Mouse (Mus musculus) gastrocnemius, postnatal 4 days (tissue): ENCODE measurements at regions not wholly inside any gene's neighbourhood (a gene's known extent, or its start where the extent isn't known, plus 50 kb on each side); places are given as distances from the start of the nearest gene placed in this dataset.

Experiments used
- DNase-seq, 2 experiments: peaks; one replicate each; pipeline ENCODE4 v3.0.0; 2021 to 2022; ENCODE audit warnings: low spot score in 2 of 2, mixed read lengths in 2 of 2

DNA sequence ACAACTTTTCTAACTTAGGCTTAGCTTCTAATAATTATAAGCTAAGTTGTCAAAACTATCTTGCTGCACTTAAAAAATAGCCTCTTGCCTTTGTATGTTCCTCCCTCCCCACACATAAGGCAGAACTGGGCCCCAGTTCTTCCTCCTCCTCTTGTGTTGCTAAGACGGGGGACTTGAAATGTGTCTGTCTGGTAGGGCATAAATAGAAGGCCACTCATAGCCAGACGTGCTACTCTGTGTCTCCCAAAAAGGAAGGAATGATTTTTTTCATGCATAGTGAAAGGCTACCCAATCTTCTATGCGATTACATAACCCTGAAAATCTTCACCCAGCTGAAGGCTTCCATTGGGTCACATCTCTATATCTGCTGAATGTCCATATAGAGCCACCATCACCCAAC, 183.5 kb downstream of the Hsfy2 start:
- DNase-seq, result no peak

DNA sequence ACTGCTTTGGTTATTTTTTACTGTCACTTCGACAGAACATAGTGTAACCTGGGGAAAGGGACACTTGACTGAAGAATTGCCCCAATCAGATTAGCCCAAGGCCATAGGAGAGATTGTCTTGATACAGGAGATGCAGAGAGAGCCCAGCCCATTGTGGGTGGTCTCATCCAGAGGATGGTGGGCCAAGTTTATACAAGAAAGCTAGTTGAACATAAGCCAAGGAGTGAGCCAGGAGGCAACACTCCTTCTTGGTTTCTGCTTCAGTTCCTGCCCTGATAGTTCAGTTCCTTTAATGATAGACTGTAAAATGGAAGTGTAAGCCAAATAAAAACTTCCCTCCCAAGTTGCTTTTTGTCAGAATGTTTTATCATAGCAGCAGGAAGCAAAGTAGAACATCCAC, 194.4 kb downstream of the Hsfy2 start:
- DNase-seq, result no peak

DNA sequence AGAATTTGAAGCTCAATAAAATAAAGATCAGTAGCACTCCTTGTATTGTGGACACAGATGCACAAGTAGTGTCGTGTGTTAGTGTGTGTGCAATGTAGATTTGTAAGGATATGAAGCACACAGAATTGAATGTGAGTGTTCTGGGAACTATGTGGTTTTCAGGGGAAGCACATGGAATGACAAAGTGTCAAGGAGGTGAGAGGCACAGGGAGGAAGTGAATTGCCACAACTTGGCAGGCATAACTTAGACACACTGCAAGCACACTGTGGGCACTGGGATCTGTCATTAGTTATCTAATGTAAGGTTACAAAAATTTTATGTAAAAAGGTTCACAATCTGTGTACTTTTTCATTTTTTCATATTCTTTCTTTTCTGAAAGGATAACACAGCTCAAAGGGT, 230.4 kb downstream of the Hsfy2 start:
- no peak for DNase-seq

DNA sequence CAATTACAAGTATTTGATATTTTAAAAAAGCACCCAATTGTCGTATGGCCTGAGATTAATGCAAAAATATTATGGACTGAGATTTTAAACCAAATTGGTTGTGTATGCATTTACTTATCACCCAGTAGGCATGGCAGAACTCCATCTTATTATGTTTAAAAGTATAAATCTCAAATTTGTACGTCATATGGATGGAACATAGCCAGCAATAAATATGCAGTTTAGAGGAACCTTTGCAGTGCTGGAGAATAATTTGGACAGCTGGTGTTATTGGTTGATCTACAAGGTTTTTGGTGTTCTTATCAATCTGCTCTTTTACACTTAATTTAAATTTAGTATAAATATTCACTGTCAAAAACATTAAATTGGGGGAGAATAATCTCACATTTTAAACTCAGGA, 233.9 kb downstream of the Hsfy2 start:
- DNase-seq, result no peak

DNA sequence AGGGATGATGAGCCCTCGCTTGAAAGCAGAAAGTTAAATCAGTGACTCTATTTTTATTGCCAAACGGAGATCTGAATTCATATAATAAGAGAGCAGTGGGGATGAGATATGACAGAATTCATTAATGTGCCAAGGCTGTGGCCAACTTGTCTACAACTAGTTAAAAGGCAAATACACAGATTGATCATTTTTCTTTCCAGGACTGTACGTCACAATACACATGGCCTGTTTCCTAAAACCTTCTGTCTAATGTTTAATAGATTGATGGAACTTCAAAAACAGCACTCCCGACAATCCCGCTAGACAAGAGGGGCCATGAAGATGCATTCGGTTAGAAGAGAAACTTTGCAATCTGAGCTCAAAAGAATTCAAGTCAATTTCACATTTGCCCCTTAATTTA, 241.4 kb downstream of the Hsfy2 start:
- DNase-seq, result no peak

DNA sequence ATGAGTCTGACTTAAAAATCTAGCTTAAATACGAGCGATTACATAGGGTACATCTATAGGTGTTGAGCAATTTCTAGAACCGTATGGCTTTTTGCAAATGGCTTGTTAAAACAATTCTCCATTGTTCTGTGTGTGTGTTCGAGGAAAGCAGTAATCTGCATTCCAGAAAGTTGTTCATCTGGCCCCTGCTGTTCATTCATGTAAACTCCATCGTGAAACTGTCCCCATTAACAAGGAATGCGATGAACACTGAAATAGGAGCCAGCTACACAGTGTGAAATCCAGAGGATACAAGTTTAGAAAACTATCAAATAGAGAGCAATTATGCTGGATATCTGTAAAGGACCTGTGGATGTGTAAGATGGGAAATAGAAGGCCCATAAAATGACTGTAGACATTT, 250.1 kb downstream of the Hsfy2 start:
- no peak for DNase-seq

DNA sequence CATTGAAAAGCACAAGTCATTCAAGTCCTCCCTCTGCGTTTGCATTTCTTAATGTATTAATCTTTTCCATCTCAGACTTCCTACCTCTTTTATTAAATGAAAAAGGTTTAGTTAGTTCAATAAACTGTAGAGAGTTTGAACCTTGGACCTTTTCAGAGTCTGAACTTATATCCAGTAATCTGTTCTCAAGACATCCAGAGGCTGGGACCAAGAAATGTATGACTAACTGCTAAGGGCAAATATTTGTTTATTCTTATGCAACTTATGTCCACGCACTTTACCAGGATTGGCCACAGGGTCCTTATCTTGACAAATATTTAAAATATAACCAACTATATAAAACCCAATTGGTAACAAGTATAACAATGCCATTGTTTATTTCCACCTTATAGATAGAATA, 270.9 kb downstream of the Hsfy2 start:
- no peak for DNase-seq

DNA sequence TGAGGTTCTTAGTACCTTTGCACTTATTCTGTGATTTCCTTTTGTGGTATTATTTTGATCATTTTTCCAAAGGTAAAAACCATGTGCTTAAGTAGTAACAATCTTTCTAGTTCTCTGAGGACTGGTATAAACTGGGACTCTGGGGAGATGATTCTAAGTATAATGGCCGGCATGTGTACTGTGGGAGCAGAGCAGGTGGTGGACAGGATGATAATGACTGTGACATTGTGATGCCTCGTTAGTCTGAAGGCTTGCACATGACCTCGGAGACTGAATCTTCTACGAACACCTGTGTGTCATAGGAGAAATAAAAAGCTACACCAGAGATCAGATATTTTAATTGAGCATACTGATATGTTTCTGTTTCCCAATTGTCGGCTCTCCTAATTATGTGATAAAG, 276.4 kb downstream of the Hsfy2 start:
- DNase-seq, result no peak

DNA sequence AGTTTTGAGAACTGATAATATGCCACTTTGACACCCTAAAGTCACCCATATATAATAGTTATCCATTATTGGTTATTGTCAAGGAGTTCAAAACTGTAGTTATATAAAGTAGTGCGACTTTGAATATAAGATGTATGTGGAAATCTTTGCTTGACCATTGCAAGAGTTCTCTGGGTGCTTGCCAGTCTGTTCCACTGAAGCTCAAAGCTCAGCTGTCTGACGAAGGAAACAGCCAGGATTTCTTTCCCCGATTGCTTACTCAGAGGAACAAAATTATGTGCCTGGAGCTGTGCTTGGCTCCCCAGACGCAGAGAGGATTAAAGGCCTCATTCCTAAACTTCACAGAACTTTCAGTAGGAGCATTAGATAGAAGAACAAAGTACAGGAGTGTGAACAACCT, 290.6 kb downstream of the Hsfy2 start:
- DNase-seq, result no peak

DNA sequence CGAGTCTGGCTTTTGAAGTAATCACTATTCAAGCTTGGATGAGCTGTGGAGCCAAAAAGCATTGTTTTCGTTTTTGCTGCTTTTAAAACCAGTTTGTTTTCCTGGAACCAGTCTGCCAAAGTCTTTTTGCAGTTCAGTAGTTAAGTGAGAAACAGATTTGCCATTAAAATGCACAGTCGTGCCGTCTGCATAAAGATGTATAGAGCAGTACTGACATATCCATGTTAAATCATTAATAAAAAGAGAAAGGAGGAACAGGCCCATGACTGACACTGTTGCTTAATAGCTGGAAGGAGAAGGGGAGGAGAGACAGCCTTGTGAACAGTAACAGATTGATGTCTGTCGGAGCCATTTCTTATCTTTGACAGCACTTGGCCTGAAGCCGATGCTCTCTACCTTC, 292.3 kb downstream of the Hsfy2 start:
- DNase-seq, result no peak

DNA sequence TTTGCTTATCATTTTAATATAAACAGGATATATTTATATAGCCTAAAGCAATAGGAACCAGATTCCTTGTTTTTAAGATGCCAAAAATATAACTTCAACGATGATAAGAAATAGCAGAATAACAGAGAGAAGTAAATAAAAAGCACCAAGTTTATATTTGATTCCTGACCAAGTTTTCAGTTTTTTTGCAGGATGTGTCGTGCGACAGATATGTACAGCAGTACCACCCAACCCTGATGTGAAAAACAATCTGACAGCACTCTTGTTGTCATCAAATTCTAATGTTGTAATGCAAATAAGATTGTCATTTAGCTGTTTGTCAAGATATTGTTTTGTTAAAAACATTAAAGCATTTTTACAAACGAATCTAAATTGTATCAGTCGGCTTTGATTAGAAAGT, 309.9 kb downstream of the Hsfy2 start:
- no peak for DNase-seq

DNA sequence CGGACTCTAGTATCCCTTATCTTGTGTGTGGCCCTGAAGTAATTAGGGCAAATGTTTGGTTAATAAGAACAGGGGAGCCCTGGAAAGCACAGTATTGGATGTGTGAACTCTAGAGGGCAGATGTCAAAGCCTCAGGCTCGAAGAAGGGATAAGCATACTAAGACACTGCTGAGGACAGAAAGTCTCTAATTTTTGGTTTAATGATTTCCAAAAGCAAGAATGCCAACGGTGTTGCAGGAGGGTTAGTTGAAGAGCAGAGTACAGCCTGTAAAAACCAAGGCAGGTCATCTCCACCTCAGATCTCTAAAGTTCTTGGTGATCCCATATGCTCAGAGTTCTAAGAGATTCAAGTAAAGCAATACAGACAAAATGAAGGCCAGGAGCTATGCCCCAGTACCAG, 328.6 kb downstream of the Hsfy2 start:
- no peak for DNase-seq

DNA sequence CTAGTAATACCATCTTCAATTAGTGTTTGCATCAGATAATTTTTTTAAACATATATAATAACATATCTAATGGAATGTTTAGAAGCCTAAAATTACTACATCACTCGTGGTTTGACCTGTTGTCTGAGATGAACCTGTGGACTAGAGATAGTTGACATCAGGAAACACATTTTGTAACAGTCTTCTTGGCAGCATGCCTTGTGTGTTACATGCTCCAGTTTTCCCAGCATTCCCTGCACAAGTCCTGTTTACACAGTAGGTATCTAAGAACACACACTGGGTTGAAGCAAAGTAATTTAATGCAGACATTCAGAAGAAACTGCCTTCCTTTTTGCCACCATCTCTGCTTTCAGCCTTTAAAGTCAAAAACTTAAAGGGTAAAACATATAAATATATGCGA, 342.8 kb downstream of the Hsfy2 start:
- DNase-seq, result no peak

DNA sequence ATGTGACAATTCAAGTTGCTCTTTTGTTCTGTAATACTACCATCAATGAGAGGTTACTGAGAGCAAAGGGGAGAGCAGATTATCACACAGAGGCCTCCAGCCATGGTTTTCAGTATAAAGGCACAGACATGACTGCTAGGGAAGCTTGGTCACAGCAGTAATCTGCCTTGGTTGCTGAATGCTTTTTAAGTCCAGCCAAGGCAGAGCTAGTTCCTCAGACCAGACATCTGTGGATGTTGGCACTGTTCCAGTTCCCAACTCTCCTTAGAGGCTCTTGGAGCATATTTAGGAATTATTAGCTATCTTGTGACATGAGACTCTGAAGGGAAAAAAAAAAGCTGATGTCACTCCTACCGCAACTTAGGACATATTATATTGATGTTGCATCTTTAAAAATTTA, 347.5 kb downstream of the Hsfy2 start:
- DNase-seq, result peak in 1 of 2 experiments; percentile 36

DNA sequence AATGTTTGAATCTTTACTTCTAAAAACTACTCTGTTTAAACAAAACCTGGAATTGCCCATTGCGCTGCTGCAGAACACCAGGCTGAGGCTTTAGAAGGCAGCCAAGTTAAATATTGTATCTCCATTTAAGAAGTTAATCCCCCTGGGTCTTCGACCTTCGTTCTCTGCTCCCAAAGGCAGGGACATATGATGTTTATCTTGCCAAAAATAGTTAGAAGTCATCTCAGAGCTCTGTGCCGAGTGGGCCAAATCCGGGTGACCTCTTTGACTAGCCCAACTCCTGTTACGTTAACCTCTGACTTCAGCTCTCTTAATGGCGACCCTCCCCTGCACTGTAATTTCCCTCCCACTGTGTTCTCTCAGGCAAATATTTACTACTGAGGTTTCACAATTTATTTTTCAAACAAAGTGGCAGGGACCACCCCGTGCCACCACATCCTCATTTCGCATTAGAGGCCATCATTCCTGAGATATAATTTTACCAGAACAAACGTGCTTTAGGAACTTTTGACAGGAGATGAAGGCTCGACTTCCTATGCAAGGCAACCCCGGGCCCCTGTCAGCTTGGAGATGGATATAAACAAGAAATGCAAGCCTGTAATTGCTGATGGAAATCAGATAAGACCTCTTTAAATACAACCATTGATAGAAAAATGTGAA, 350.7 kb downstream of the Hsfy2 start:
- no peak for DNase-seq

DNA sequence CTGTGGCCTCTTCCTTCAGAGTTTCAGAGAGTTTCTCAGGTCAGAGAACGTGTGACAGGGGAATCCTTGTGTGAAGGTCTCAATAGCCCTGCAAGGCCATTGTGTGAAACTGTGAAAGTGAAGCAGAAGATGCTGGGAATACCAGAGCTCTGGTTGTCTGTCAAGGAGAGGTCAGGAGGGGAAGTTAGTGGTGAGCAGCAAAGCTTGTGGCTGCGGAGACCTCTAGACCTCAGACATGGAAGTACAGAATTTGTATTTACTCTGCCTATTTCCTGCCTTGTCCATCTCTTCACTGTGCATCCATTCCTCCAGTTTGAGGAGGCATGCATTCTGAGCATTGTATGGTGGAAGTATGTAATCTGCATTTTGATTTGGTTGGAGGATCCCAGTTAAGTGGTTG, 375.5 kb downstream of the Hsfy2 start:
- no peak for DNase-seq

DNA sequence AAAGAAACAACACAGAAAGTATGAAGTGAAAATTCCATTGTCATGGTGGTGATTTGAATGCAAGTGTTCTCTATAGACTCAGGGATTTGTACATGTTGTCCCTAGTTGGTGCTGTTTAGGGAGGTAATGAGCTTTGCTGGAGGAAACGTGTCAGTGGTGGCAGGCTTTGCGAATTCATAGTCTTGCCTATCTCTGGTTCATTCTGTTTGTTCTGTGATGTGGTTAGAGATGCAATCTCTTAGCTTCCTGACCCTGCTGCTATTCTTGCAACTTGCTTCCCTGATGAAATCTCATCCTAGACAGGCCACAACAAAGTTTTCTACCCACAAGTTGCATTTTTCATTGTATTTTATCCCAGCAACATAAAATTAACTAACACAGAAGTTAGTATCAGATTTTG, 376.5 kb downstream of the Hsfy2 start:
- no peak for DNase-seq

DNA sequence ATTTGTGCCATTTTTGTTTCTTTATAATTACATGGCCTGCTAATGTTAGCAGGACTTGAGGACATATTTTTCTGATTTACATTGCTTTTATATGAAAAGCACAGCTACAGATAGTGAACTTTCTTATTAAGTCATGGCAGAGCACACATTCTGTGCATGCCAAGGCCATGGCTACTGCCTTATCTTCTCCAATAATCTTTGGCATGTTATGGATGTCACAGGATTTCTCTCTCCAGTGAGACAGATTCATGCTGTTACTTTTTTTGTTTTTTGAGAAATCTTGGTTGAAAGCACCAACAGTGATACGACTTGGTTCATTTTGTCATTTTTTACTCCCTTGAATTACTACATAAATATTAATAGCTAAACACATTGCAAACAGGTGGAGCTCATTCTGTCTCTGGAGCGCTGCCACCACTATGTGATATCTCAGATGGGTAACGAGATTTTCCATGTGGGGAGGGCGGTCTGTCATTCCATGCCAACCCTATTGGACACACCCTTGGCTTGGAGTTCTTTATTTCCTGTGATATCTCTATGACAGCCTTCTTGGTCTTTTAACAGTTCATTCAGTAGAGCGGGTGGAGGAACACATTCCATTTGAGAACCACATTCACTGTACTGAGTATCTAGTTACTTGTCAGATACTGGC, 380.3 kb downstream of the Hsfy2 start:
- no peak for DNase-seq

DNA sequence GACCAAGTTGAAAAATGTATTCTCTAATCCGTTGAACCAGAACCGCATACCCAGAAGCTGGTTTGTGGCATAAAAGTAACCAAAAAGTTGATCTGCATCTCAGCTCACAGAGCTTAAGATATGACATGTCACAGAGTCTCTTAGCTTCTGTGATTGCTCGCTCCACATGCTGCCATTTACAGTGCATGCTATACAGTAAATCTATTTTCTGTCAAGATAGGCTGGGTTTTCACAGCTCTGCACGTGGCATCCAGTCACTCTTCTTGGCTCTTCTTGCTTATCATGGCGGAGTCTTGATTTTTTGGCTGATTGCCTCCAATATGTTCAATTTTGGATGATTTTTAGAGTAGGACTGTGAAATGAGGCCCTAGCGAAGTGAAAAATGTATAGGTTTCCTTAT, 397.5 kb downstream of the Hsfy2 start:
- no peak for DNase-seq

DNA sequence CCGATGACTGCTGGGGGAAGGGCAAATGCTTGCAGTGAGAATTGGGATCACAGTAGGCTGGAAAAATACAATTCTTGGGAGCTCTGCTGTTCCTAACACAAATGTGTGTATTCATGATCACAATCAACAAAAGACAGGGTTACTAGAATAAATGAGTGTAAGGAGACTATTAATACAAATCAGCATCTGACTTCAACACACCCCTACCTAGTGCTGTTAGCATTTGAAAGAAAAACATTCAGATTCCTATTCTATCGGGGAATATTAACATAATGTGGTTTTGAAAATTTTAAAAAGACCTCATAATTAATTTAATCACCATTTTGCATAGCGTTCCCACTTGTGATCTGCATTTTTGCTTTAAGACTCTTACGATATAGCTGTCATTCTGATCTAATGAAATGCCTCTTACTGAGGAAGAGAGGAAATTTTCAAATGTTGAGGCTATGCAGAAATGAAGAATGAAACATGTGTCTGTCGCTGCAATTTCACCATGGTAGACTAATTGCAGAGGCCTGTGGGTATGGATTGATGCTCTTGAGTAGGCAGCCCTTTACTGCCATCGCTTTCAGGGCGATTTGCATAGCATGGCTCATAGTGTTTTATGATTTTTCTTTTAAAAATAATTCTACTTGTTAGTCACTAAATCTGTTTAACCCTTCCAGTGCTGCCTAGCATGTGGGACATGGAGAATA, 410.8 kb downstream of the Hsfy2 start:
- DNase-seq, result no peak

DNA sequence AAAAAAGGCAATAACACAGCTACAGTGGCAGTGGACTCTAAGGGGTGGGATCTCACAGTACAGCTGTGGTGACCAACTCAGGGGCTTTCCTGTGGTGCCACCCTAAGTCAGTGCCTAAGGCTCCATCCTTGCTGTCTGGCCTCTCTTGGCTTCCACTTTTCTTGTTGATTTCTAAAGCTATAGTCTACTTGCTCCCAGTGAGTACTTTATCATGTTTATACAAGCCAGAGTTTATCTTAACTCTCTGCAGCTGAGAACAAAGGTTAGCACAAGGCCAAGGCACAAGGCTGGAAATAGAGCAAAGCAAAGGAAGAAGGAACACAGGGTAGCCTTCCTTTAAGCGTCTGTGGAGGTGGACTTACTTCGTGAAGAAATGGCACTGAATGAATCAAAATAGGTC, 417.5 kb downstream of the Hsfy2 start:
- DNase-seq, result no peak

DNA sequence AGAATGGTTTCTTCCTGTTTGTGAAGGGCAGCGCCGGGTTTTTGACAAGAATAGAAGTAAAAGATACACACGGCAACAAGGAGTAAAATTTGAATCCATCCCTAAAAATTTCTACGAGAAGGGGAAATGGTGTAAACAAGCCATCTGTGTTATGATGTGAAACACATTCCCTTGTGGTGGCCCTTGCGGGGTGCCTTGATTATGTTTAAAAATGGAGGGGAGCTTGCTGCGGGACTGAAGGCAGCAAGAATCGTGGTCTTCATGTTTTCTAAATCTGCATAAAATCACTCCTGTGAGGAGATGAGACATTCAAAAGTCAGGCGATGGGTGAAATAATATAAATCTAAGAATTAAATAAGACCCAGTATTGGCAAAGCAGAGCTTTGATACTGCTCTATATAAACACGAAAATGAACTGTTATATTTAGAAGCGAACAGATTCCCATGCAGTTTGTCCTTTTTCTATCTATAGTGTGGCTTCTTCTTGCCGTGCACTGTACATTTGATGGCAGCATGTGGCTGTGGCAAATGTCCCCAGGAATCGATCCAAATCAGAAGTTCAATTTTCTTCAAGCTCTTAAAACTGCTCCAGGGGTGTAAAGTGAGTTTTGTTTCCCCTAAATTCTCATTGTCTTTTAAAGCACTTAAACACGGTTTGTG, 426.4 kb downstream of the Hsfy2 start:
- DNase-seq, result no peak
